Mouse (Mus musculus) liver, postnatal 0 days (tissue): ENCODE measurements around the gene Rtkn2.

Source experiments
- CTCF ChIP-seq: sonication (generic); IDR thresholded peaks from 2 replicates; pipeline ENCODE4 v1.5.1; 2016; ENCODE audit warnings: antibody characterized with exemption, low read depth
- EP300 ChIP-seq: IDR thresholded peaks from 2 replicates; pipeline ENCODE4 v1.6.1; 2016; ENCODE audit warnings: antibody characterized with exemption, low read depth, mild to moderate bottlenecking

DNA sequence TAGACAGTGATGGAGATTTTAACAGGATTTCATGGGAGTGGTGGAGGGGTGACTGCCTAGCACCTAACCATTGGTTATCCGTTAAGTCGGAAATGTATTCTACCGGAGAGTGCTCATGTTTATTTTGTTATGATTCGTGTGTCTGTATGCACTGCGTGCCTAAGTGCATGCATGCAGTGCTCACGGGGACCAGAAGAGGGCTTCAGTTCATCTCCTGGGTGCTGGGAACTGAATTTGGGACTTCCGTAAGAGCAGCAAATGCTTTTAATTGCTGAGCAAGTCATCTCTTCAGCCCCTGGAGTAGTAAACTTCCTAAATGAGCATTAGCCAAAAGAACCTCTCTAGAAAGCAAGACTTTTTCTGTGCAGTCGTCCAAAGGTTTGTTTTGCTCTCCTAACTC is 72.9 kb downstream of the Rtkn2 start:
- TF ChIP-seq CTCF (peak; percentile 17; the same call in 1 of the 2 replicates), EP300 (no peak)
